Mouse (Mus musculus) ovary, postnatal 14 days (tissue): ENCODE data around the gene Ing3.

Source experiments
- DNase-seq: peaks from one replicate; pipeline ENCODE4 v3.0.0; 2022; ENCODE audit warnings: low spot score

The Ing3 gene

DNA sequence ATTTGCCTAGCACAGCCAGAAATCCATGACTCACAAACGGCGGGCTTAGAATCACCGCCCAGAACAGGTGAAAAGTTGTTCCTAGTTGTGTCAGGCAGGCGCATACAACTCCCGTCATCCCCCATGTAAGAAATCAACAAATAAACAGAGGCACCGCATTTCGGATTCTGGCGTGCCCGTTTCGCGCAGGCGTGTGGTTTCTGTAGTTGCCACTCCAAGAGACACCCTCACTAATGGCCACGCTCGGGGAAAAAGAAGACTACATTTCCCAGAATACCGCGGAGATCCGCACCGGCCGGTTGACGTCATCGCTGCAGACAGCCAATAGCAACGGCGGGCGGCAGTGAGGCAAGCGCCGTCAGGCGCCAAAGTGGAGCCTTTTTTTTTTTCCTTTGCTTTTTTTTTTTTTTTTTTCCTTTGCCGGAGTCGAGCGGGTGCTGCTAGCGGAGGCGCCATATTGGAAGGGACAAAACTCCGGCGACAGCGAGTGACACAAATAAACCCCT, at the start of gene Ing3:
Gene Ing3 (plus strand): TSS at position 346 of the 506 bp plus-strand sequence.
- peak; percentile 92 for DNase-seq

GRCm38 (mm10) chr6:21909720-21910119, 39.7 kb upstream of the Ing3 start:
- no peak for DNase-seq

- DNase-seq, result no peak
Measured at GRCm38 (mm10) chr6:21910804-21911203, 38.6 kb upstream of the Ing3 start.

DNA sequence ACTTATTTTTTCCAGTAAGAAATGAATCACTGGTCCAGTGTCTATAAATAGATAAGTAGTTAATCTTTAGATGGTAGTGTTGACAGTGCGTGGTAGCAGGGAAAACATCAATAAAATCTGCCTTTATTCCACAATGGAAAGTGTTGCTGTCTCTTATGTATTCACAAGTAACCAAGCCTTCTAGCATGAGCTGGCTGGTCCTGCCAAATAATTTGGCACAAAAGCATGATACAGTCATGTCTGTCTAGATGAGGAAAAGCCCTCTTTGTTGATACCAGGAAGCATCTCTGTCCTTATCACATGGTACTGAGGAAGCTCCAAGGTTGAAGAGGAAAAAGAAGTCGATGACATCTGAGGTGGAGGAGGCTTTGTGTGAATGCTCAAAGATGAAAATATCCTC, 32.8 kb upstream of the Ing3 start:
- DNase-seq, result no peak

DNA sequence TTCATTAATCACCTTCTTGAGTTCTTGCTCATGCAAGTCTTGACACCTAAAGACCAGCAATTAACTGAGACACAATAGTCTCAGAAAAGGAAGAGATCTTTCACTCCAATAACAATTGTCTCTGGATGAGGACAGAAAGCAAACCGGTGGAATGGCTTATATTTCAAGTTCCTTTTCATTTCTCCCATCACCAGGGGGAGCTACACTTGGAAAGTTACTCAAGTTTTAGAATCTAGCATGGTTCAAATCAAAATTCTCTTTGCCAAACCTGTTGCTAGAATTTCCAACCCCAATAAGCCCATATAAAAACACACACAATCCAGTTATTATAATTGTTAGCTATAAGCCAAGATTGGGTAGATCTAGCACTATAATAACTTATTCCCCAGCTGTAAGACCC, 25.2 kb upstream of the Ing3 start:
- no peak for DNase-seq

GRCm38 (mm10) chr6:21937981-21938635, 11.3 kb upstream of the Ing3 start:
- DNase-seq, result no peak

DNA sequence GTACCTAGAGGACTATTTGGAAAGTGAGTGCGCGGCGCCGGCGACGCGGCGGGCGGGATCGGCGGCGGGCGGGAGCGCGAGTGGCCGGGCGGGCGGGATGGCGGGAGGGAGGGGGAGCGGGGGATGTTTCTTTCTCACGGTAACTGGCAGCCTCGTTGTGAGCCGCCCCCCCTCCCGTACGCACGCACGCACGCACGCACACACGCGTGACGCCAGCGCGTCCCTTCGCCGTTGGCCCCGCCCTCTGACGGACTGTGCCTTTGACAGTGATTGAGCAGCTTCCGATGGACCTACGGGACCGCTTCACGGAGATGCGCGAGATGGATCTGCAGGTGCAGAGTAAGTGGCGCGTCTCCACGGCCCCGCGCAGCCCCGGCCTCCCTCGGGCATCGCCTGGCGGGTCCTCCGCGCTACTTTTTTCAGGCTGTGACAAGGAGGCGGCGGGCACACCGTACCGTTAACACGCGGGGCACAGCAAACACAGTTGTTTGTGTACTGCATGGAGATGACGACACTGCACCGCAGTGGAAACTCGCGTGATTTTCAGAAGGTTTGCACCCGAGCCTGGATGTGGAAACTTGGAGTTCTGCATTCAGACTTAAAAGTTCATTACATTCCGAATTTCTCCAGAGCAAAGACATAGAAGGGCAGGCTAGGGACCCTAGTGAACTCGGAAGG, 539 bp downstream of the Ing3 start:
- DNase-seq, result peak; percentile 91

GRCm38 (mm10) chr6:21950676-21951075, 1.3 kb downstream of the Ing3 start:
- DNase-seq, result no peak

GRCm38 (mm10) chr6:21955468-21955867, 6.1 kb downstream of the Ing3 start:
- DNase-seq, result no peak

GRCm38 (mm10) chr6:21958922-21959321, 9.6 kb downstream of the Ing3 start:
- DNase-seq, result no peak

DNA sequence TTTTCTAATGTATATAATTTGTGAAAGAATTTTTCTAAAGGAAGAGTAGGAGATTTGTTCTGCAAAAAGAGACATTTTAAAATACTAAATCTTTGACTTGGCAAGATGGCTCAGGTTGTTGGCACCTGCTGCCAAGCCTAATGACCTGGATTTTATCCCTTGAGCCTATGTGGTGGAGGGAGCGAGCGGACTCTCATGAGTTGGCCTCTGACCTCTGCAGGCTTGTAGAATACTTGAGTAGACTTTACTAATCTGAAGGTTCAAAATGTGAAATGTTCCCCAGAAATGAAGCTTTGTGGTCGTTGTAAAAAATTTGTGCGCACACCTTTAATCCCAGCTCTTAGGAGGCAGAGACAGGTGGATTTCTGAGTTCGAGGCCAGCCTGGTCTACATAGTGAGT, 10.5 kb downstream of the Ing3 start:
- no peak for DNase-seq

GRCm38 (mm10) chr6:21977532-21977931, 28.2 kb downstream of the Ing3 start:
- DNase-seq, result no peak

GRCm38 (mm10) chr6:21981114-21981513, 31.7 kb downstream of the Ing3 start:
- DNase-seq, result no peak

DNA sequence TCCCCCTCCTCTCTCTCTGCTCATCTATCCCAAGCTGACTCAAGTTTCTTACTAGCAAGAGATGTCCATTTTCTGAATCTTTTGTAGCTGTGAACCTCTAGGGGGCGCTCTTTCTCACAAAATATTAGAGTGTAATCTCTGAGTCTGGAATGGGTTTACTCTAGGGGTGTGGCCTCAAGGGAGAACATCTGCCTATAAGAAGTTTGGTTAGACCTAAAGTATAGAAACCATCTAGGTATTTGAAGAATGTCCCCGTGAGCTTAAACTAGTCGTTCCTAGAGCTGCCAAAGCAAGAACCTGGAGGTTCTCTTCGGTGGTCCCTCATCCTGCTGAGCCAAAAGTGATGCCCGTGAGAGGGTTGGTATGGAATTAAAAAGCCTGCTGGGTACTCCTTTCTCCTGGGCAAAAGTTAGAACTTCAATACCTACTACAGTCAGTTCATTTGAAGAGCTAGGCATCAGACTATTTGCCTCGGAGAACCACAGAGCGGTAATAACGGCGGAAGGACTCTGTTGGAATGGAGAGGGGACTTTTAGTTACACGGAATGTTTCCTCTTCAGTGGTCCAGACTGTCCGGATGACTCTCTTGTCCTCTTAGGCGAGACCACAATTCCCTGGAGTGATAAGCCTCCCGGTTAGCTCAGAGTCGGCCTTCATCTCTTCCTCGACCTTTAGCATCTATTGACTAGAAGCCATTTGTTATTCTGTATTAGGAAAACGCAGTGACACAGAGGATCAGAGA, 35.8 kb downstream of the Ing3 start:
- peak; percentile 63 for DNase-seq

- no peak for DNase-seq
Measured at GRCm38 (mm10) chr6:21985732-21986540, 36.6 kb downstream of the Ing3 start, which contains the start of gene Cped1. TSS of gene Cped1 (plus strand) at chr6:21985916.

DNA sequence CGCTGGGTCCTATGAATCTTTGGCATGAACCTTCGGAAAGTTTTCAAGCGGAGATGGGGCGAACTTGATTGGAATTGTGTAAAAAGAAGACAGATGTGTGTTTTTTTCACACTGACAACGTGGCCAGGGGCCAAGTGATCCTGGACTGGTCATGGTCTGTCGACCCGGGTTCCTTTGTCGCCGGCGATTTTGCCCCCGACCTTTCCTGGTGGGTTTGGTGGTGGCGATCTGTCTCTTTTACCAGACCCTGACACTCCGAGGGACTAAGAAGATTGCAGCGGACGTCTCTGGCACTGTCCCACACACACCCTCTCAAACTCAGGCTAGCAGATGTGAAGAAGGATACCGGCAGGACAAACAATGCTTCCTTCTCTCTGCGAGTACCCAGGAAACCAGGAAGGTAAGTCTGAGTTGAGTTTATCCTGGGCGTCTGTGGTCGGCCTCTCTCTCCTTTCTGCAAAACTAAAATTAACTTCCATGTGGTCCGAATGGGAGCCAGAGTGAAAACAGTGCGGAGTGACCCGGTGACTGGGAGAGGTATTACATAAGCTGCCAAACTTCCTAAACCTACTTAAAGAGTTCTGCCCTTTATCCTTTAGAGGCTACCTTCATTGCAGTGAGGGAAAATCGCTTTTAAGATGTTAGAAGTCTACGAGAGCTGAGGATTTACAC, 37.4 kb downstream of the Ing3 start:
- no peak for DNase-seq

DNA sequence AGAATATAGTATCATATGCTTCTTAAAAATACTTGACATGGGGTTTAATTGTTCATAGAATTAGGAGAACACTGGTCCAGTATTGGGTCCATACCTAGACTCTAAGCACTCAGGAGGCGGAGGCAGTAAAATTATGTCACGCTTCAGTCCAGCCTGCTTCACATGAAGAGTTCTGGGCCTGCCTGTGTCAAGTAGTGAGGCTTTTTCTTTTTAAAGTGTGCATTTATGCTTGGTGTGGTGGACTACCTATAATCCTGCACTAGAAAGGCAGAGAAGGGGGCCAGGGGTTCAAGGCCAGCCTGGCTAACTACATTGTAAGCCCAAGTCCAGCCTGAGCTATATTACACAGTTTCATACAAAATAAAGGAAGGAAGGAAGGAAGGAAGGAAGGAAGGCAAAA, 38.2 kb downstream of the Ing3 start:
- no peak for DNase-seq

- no peak for DNase-seq
Measured at GRCm38 (mm10) chr6:21988296-21988695, 38.9 kb downstream of the Ing3 start.

DNA sequence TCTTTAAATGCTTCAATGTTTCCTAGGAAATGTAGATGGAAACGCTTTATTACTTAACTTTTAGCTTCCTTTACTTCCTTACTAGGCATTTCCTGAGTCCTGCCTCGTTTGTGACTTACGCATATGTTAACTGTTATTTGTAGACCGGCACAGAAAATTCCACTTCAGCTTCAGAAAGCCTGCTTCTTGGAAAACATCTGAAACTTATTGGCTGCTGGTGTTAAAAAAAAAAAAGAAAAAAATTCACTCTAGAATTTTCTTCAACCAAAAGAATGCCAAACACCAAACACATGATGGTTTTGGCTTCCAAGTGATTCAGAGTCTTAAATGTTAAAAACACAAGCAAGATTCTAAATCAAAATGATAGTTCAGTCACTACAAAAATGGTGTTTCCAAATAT, 39.7 kb downstream of the Ing3 start:
- no peak for DNase-seq

DNA sequence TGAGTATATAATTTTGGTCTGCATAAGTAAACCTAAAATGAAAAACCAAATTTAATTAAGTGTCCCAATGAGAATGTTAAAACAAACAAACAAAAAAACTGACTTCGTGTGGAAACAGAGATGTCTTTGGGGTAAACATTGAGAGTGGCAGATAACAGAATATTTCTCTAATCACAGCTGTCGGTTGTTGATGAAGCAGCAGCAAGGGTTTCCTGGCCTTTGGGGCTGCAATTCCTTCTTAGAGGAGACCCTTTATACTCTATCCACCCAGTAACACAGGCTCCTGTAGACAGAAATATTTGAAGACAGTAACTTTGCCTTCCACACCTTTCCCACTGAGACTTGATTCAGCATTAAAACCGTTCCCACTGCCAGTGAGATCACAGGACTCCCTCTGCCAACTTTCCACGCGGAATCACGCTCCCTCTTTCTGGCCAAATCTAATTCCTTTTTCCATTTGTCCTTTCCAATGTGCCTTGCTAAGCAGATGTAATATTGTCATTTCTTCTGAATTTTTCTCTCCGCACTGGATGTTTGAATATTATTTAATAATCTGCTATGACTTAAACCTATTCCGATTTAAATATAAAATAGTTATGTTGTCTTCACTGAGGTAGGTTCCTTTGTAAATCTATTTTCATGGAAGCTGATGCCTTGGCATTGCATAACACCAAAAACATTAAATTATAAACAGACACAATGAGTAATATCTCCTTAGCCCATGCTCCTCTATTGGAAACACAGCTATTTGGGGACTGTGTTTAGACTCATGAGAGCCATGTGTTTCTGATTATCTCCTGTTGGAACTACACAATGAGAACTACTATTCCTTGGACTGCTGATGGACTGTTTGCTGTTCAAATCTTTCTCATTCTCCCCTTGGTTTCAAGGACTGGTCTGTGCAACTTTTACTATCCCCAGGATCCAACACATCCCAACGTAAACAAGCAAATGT, 41.1 kb downstream of the Ing3 start:
- DNase-seq, result no peak
